ENCODE assay signal across 16 mouse cellular contexts in genomic region chr13:104532723-104533122, GRCm38 (mm10).
"Had no signal": no experiment of that assay in that cellular context is flagged by ENCODE, and none has a peak within 500 bp of the region (broad histone marks: within the 10 kb centered on the region; RNA-seq: fewer than 3 reads in every experiment).

No protein-coding gene starts in this region.

- H3K4me2 ChIP-seq: neural tube, embryonic 13.5 days; neural tube, embryonic 15.5 days; stomach, embryonic 15.5 days had no signal

- DNase-seq: retina, postnatal 1 day; right cerebral cortex, adult 18-20 months; right cerebral cortex, postnatal 14 days; right cerebral cortex, postnatal 25 days; right cerebral cortex, postnatal 4 days; spleen, adult 18-20 months; thymus, adult 18-20 months; thymus, adult 2 months; thymus, postnatal 14 days; thymus, postnatal 25 days; thymus, postnatal 36 days; thymus, postnatal 4 days had no signal

- H3K4me1 ChIP-seq: neural tube, embryonic 13.5 days; neural tube, embryonic 15.5 days; stomach, embryonic 15.5 days had no signal

- H3K4me3 ChIP-seq: neural tube, embryonic 13.5 days; neural tube, embryonic 15.5 days; stomach, embryonic 15.5 days had no signal

- H3K27me3 ChIP-seq: neural tube, embryonic 13.5 days; neural tube, embryonic 15.5 days; stomach, embryonic 15.5 days had no signal

- H3K9me3 ChIP-seq: neural tube, embryonic 13.5 days; neural tube, embryonic 15.5 days; stomach, embryonic 15.5 days had no signal

- H3K27ac ChIP-seq: neural tube, embryonic 13.5 days; neural tube, embryonic 15.5 days; stomach, embryonic 15.5 days; stomach, postnatal 0 days had no signal

- H3K36me3 ChIP-seq: neural tube, embryonic 13.5 days; neural tube, embryonic 15.5 days; stomach, embryonic 15.5 days had no signal

- H3K9ac ChIP-seq: neural tube, embryonic 13.5 days; neural tube, embryonic 15.5 days; stomach, embryonic 15.5 days had no signal
